In genomic region chr8:120536306-120537206, GRCm38 (mm10) we compare ENCODE assay signal across 8 mouse cellular contexts. TPM values are rescaled to one million over a fixed set of nuclear protein-coding genes. Genes with fewer than 3 reads are reported as not detected.
DNase-seq lines count a peak whose midpoint lies in the region; ATAC-seq and TF ChIP-seq lines count a peak whose summit lies in the region.

No protein-coding gene starts in this region.

- peak; percentile 41 for ATAC-seq in embryonic facial prominence, embryonic 14.5 days (ENCODE audit: low read depth)
- ATAC-seq in hindbrain, embryonic 16.5 days: 0 out of 2 replicates have a peak, but pooled peaks have one; percentile 8
- peak; percentile 31 for ATAC-seq in liver, postnatal 0 days
- ATAC-seq in neural tube, embryonic 15.5 days (ENCODE audit: low FRiP score): no peak

- TF ChIP-seq EP300 in liver, postnatal 0 days (IDR thresholded peaks at IDR 0.05; ENCODE audit: low read depth): no peak

- no peaks in the 10 kb centered on the region for H3K9me3 ChIP-seq in embryonic facial prominence, embryonic 14.5 days (ENCODE audit: control insufficient read depth, low read length)
- no peaks in the 10 kb centered on the region for H3K9me3 ChIP-seq in hindbrain, embryonic 16.5 days (ENCODE audit: control insufficient read depth, low read length)
- H3K9me3 ChIP-seq in liver, postnatal 0 days (ENCODE audit: low read length): no peaks in the 10 kb centered on the region
- H3K9me3 ChIP-seq in neural tube, embryonic 15.5 days (replicated peaks): no peaks in the 10 kb centered on the region

- H3K27ac ChIP-seq in embryonic facial prominence, embryonic 14.5 days (replicated peaks; ENCODE audit: low read depth, low read length): peak overlapping the region; percentile 86
- H3K27ac ChIP-seq in hindbrain, embryonic 16.5 days (ENCODE audit: low read depth, low read length): peak overlapping the region; percentile 94
- H3K27ac ChIP-seq in liver, postnatal 0 days (ENCODE audit: low read depth): peak overlapping the region; percentile 98
- H3K27ac ChIP-seq in neural tube, embryonic 15.5 days (replicated peaks): peak overlapping the region; percentile 90

- peak; percentile 66 for DNase-seq in right cerebral cortex, adult 18-20 months
- no peak for DNase-seq in right cerebral cortex, postnatal 14 days
- DNase-seq in ZHBTc4 (ENCODE audit: low read depth, low spot score): peak; percentile 70
- DNase-seq in embryonic facial prominence, embryonic 14.5 days (ENCODE audit: low spot score): peak; percentile 65
- DNase-seq in liver, postnatal 0 days: peak; percentile 72
- no peak for DNase-seq in ovary, postnatal 14 days (ENCODE audit: low spot score)

- peak overlapping the region; percentile 63 for H3K9ac ChIP-seq in embryonic facial prominence, embryonic 14.5 days (ENCODE audit: low read depth, low read length)
- H3K9ac ChIP-seq in hindbrain, embryonic 16.5 days (ENCODE audit: low read depth, low read length): peak overlapping the region; percentile 75
- peak overlapping the region; percentile 90 for H3K9ac ChIP-seq in liver, postnatal 0 days (replicated peaks)
- peak overlapping the region; percentile 54 for H3K9ac ChIP-seq in neural tube, embryonic 15.5 days (replicated peaks)

- H3K36me3 ChIP-seq in embryonic facial prominence, embryonic 14.5 days (ENCODE audit: control insufficient read depth, insufficient read depth, low read length): no peaks in the 10 kb centered on the region
- no peaks in the 10 kb centered on the region for H3K36me3 ChIP-seq in hindbrain, embryonic 16.5 days (ENCODE audit: control insufficient read depth, insufficient read depth, low read length)
- H3K36me3 ChIP-seq in liver, postnatal 0 days (replicated peaks; ENCODE audit: insufficient read depth, low read length): 0 out of 2 replicates have a peak, but pooled peaks cover 3% of the 10 kb centered on the region
- H3K36me3 ChIP-seq in neural tube, embryonic 15.5 days: no peaks in the 10 kb centered on the region

- no peak for TF ChIP-seq CTCF in liver, postnatal 0 days (IDR thresholded peaks at IDR 0.05; ENCODE audit: low read depth)

- peak overlapping the region; percentile 64 for H3K4me3 ChIP-seq in embryonic facial prominence, embryonic 14.5 days (ENCODE audit: low read depth, low read length)
- H3K4me3 ChIP-seq in hindbrain, embryonic 16.5 days (ENCODE audit: low read length): peak overlapping the region; percentile 62
- peak overlapping the region; percentile 79 for H3K4me3 ChIP-seq in liver, postnatal 0 days (ENCODE audit: low read depth, low read length)
- H3K4me3 ChIP-seq in neural tube, embryonic 15.5 days (replicated peaks): peak overlapping the region; percentile 61

- peaks cover 69% of the 10 kb centered on the region for H3K4me1 ChIP-seq in embryonic facial prominence, embryonic 14.5 days (ENCODE audit: control insufficient read depth, insufficient read depth, low read length)
- H3K4me1 ChIP-seq in hindbrain, embryonic 16.5 days (ENCODE audit: control insufficient read depth, insufficient read depth, low read depth, low read length): peaks cover 82% of the 10 kb centered on the region
- H3K4me1 ChIP-seq in liver, postnatal 0 days (ENCODE audit: insufficient read depth): peaks cover 77% of the 10 kb centered on the region
- H3K4me1 ChIP-seq in neural tube, embryonic 15.5 days: peaks cover 91% of the 10 kb centered on the region

- peaks cover 8% of the 10 kb centered on the region; the same call in 1 of the 2 replicates for H3K27me3 ChIP-seq in embryonic facial prominence, embryonic 14.5 days (replicated peaks; ENCODE audit: control insufficient read depth, insufficient read depth, low read length)
- no peaks in the 10 kb centered on the region for H3K27me3 ChIP-seq in hindbrain, embryonic 16.5 days (replicated peaks; ENCODE audit: control insufficient read depth, insufficient read depth, low read length)
- no peaks in the 10 kb centered on the region for H3K27me3 ChIP-seq in liver, postnatal 0 days (ENCODE audit: insufficient read depth, low read length)
- no peaks in the 10 kb centered on the region for H3K27me3 ChIP-seq in neural tube, embryonic 15.5 days (replicated peaks)

- H3K4me2 ChIP-seq in embryonic facial prominence, embryonic 14.5 days (ENCODE audit: low read depth, low read length): peak overlapping the region; percentile 99
- H3K4me2 ChIP-seq in hindbrain, embryonic 16.5 days (ENCODE audit: low read length): peak overlapping the region; percentile 97
- H3K4me2 ChIP-seq in liver, postnatal 0 days (ENCODE audit: low read depth, low read length): peak overlapping the region; percentile 94
- peak overlapping the region; percentile 97 for H3K4me2 ChIP-seq in neural tube, embryonic 15.5 days

- WGBS in embryonic facial prominence, embryonic 14.5 days: under 1% methylated on average over 39 of the region's 61 CpGs
- under 1% methylated on average over 50 of the region's 61 CpGs for WGBS in hindbrain, embryonic 16.5 days
- WGBS in liver, postnatal 0 days (ENCODE audit: insufficient replicate concordance): 1% methylated on average over 52 of the region's 61 CpGs
- WGBS in neural tube, embryonic 15.5 days: under 1% methylated on average over 60 of the region's 61 CpGs

RNA-seq across cellular contexts. Expression of gene Gins2, which starts 52.5 kb away (rescaled TPM):
- polyA plus RNA-seq in embryonic facial prominence, embryonic 14.5 days (2014; fragmentation: Nextera tagmentation; extraction: Ambion mirVana): 82.7 and 94.0 TPM in 2 replicates
- 20.6 and 22.0 TPM in 2 replicates for polyA plus RNA-seq in hindbrain, embryonic 16.5 days (2015; fragmentation: Nextera tagmentation; extraction: Ambion mirVana)
- polyA plus RNA-seq in liver, postnatal 0 days (2015; fragmentation: Nextera tagmentation; extraction: Ambion mirVana): 18.6 and 20.3 TPM in 2 replicates
- 15.9 and 38.9 TPM in 2 replicates for polyA plus RNA-seq in neural tube, embryonic 15.5 days (2015; fragmentation: Nextera tagmentation; extraction: Ambion mirVana)

Comparison
In these comparisons a context has a peak if more than half of its experiments do, and no peak if none do; other contexts are left out.
1. DNase-seq: peak in right cerebral cortex, adult 18-20 months (single experiment), ZHBTc4 (single experiment), embryonic facial prominence, embryonic 14.5 days (single experiment) and liver, postnatal 0 days (single experiment); none in right cerebral cortex, postnatal 14 days (single experiment) and ovary, postnatal 14 days (single experiment).
2. Peak in every context shown above with its lines, with median percentiles within 50 percentile points of each other: H3K27ac ChIP-seq, H3K4me2 ChIP-seq, H3K4me3 ChIP-seq and H3K9ac ChIP-seq.